Mouse (Mus musculus): ENCODE data around the gene Ranbp2.
"Not testable (repeated sequence)": the region's sequence is repeated elsewhere in the genome, so short reads cannot be mapped to it uniquely, and the experiment has no call there.

Gene Ranbp2

GRCm38 (mm10) chr10:58497320-58498284, 50.9 kb downstream of the Ranbp2 start, which contains the start of gene Ccdc138:
Ccdc138 (plus strand) TSS chr10:58497948.
- peak; percentile 94 for DNase-seq

DNA sequence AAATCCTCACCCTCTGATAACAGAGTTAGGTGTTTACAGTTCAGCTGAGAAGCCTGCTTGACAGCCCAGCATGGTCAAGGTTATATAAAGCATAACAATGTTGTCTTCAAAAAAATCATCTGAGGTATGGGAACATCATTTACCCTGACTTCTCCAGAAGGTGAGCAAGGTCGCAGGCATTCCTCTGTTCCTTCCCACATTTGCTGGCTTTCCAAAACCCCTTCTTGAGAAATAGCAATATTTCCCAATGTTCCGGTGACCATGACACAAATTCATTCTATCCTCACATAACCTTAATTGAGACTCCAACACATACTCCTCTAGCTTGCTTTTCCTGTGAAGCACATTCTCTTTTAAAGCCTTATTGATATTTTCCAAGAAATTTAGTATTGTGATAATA, 51.8 kb downstream of the Ranbp2 start:
- no peak for DNase-seq

DNA sequence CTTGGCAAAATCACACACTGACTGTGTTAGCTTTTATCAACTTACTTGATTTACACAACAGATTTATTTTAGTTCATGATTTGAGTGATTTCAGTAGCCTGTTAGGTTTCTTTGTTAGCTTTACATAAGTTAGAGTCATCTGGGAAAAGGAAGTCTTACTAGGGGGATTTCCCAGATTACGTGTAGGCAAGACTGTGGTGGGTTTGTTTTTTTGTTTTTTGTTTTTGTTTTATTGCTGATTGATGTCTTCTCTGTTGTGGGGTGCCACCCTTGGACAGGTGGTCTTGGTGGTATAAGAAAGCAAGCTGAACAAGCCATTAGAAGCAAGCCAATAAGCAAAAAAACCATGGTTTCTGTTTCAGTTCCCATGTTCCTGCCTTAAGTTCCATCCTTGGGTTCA, 82.6 kb downstream of the Ranbp2 start:
- DNase-seq, result no peak

- DNase-seq, result no peak
Measured at GRCm38 (mm10) chr10:58530896-58531790, 84.4 kb downstream of the Ranbp2 start.

GRCm38 (mm10) chr10:58532177-58532576, 85.5 kb downstream of the Ranbp2 start:
- no peak for DNase-seq

DNA sequence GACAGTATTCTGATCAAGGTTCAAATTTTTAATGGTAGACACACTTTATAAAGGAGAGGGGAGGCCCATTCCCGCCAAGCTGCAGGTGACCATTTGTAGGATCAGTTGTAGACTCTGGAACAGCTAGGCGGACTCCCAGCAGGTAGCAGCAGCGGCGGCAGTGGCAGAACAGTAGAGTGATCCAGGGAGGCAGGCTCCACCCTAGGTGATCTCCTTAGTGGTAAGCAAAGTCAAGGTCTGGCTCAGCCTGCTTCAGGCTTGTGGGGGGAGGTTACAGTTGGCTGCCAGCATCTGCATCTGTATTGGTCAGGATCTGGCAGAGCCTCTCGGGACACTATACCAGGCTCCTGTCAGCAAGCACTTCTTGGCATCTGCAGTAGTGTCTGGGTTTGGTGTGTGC, 89.6 kb downstream of the Ranbp2 start:
- DNase-seq, result not testable (repeated sequence)

DNA sequence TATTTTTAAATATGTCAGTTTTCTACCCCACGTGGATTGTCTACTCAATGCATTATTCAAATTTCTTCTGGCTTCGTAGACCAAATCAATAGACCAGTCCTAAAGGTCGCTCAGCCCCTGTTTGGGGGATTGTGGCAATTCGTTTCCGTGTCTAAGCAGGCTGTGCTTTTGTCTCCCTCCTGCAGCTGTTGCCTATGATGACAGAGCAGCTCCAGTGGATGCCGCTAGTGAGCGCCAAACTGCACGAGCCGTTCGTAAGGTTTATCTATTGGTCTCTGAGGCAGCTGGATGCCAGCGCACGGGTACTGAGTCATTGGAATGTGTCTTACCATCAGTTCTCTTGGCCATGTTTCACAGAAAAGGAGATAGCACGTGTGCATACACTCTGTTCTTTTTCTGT, 93.9 kb downstream of the Ranbp2 start:
- no peak for DNase-seq

All from kidney, adult 11 months (tissue).